ENCODE assay signal across 8 mouse cellular contexts in genomic region chr19:55745192-55745578, GRCm38 (mm10). TPM values are rescaled to one million over a fixed set of nuclear protein-coding genes. Genes with fewer than 3 reads are reported as not detected.
A peak's percentile ranks its signal among the peaks of the same experiment; 100 is the strongest.
DNase-seq lines count a peak whose midpoint lies in the region; ATAC-seq lines count a peak whose summit lies in the region.

No protein-coding gene starts in this region.

- ATAC-seq in heart, embryonic 12.5 days (ENCODE audit: insufficient number of reproducible peaks, low FRiP score) = no peak
- ATAC-seq in embryonic facial prominence, embryonic 14.5 days (ENCODE audit: low read depth) = no peak
- ATAC-seq in intestine, embryonic 15.5 days = no peak
- ATAC-seq in cerebellum, adult (ENCODE audit: insufficient number of reproducible peaks, low FRiP score, low TSS enrichment) = no peak
- ATAC-seq in inflammation-experienced regulatory T-cells, adult 6 months = no peak

- H3K9ac ChIP-seq in heart, embryonic 12.5 days = peak overlapping the region; percentile 94
- H3K9ac ChIP-seq in embryonic facial prominence, embryonic 14.5 days (ENCODE audit: low read depth, low read length) = peak overlapping the region; percentile 99
- H3K9ac ChIP-seq in intestine, embryonic 15.5 days = peak overlapping the region; percentile 91

- no peaks in the 10 kb centered on the region for H3K9me3 ChIP-seq in heart, embryonic 12.5 days (replicated peaks)
- H3K9me3 ChIP-seq in embryonic facial prominence, embryonic 14.5 days (ENCODE audit: control insufficient read depth, low read length) = no peaks in the 10 kb centered on the region
- no peaks in the 10 kb centered on the region for H3K9me3 ChIP-seq in intestine, embryonic 15.5 days

- no peaks in the 10 kb centered on the region for H3K27me3 ChIP-seq in heart, embryonic 12.5 days (replicated peaks)
- H3K27me3 ChIP-seq in embryonic facial prominence, embryonic 14.5 days (replicated peaks; ENCODE audit: control insufficient read depth, insufficient read depth, low read length) = no peaks in the 10 kb centered on the region
- no peaks in the 10 kb centered on the region for H3K27me3 ChIP-seq in intestine, embryonic 15.5 days (replicated peaks)

- H3K4me2 ChIP-seq in heart, embryonic 12.5 days = peak overlapping the region; percentile 97
- H3K4me2 ChIP-seq in embryonic facial prominence, embryonic 14.5 days (ENCODE audit: low read depth, low read length) = peak overlapping the region; percentile 95
- H3K4me2 ChIP-seq in intestine, embryonic 15.5 days (replicated peaks) = peak overlapping the region; percentile 81

- H3K4me1 ChIP-seq in heart, embryonic 12.5 days (replicated peaks) = peaks cover 54% of the 10 kb centered on the region
- peaks cover 53% of the 10 kb centered on the region for H3K4me1 ChIP-seq in embryonic facial prominence, embryonic 14.5 days (ENCODE audit: control insufficient read depth, insufficient read depth, low read length)
- peaks cover 58% of the 10 kb centered on the region for H3K4me1 ChIP-seq in intestine, embryonic 15.5 days (replicated peaks)

- WGBS in heart, embryonic 12.5 days = 19% methylated on average over 9 of the region's 9 CpGs
- WGBS in embryonic facial prominence, embryonic 14.5 days = 15% methylated on average over 9 of the region's 9 CpGs
- WGBS in intestine, embryonic 15.5 days = 29% methylated on average over 9 of the region's 9 CpGs

- no peak for DNase-seq in heart, adult 9 months (ENCODE audit: low spot score in 2 of 2)
- DNase-seq in embryonic facial prominence, embryonic 14.5 days (ENCODE audit: low spot score) = no peak
- peak; percentile 44 for DNase-seq in neural tube, embryonic 10.5 days (ENCODE audit: extremely low spot score, low spot score)
- DNase-seq in right cerebral cortex, postnatal 10 days (ENCODE audit: low spot score in 2 of 2) = no peak

- H3K4me3 ChIP-seq in heart, embryonic 12.5 days = peak overlapping the region; percentile 82
- peak overlapping the region; percentile 82 for H3K4me3 ChIP-seq in embryonic facial prominence, embryonic 14.5 days (ENCODE audit: low read depth, low read length)
- H3K4me3 ChIP-seq in intestine, embryonic 15.5 days (replicated peaks) = peak overlapping the region; percentile 79

- H3K27ac ChIP-seq in heart, embryonic 12.5 days (ENCODE audit: poor library complexity, severe bottlenecking) = peak overlapping the region; percentile 99; the same call in 1 of the 2 replicates
- peak overlapping the region; percentile 99 for H3K27ac ChIP-seq in embryonic facial prominence, embryonic 14.5 days (replicated peaks; ENCODE audit: low read depth, low read length)
- no peak overlapping the region for H3K27ac ChIP-seq in intestine, embryonic 15.5 days

- H3K36me3 ChIP-seq in heart, embryonic 12.5 days = no peaks in the 10 kb centered on the region
- H3K36me3 ChIP-seq in embryonic facial prominence, embryonic 14.5 days (ENCODE audit: control insufficient read depth, insufficient read depth, low read length) = no peaks in the 10 kb centered on the region
- H3K36me3 ChIP-seq in intestine, embryonic 15.5 days = no peaks in the 10 kb centered on the region

RNA-seq across cellular contexts. Expression of gene Tcf7l2, which starts 3.6 kb away (rescaled TPM):
- 59.7 and 64.7 TPM in 2 replicates for polyA plus RNA-seq in heart, embryonic 12.5 days (2016; fragmentation: Nextera tagmentation; extraction: Ambion mirVana)
- 106 and 124 TPM in 2 replicates for polyA plus RNA-seq in embryonic facial prominence, embryonic 14.5 days (2014; fragmentation: Nextera tagmentation; extraction: Ambion mirVana)
- 65.0 and 78.9 TPM in 2 replicates for polyA plus RNA-seq in intestine, embryonic 15.5 days (2015; fragmentation: Nextera tagmentation; extraction: Ambion mirVana)
- polyA plus RNA-seq in inflammation-experienced regulatory T-cells, adult 6 months (2017; shearing (Covaris generic)) = 1 to 10 TPM in 1 of 3 experiments, under 1 TPM in 2; 0.75 to 1.0 (median 0.88) TPM

Comparison
In these comparisons a context has a peak if more than half of its experiments do, and no peak if none do; other contexts are left out.
1. RNA of gene Tcf7l2, which starts 3.6 kb away (polyA plus RNA-seq): 106 to 124 TPM in embryonic facial prominence, embryonic 14.5 days, 65.0 to 78.9 TPM in intestine, embryonic 15.5 days and 59.7 to 64.7 TPM in heart, embryonic 12.5 days; 0.75 to 1.0 TPM in inflammation-experienced regulatory T-cells, adult 6 months; every median in the first group is over 10 times any median in the second.
2. Peak in every context shown above with its lines, with median percentiles within 50 percentile points of each other: H3K4me2 ChIP-seq, H3K4me3 ChIP-seq and H3K9ac ChIP-seq.